Mouse (Mus musculus) heart, adult 9 months (tissue): Measurements from ENCODE around the gene Helz2.
"Not testable (repeated sequence)": the region's sequence is repeated elsewhere in the genome, so short reads cannot be mapped to it uniquely, and the experiment has no call there.

Experiments used
- DNase-seq, 2 experiments: peaks; one replicate each; pipeline ENCODE4 v3.0.0; 2022; ENCODE audit warnings: low spot score in 2 of 2

Helz2 gene

DNA sequence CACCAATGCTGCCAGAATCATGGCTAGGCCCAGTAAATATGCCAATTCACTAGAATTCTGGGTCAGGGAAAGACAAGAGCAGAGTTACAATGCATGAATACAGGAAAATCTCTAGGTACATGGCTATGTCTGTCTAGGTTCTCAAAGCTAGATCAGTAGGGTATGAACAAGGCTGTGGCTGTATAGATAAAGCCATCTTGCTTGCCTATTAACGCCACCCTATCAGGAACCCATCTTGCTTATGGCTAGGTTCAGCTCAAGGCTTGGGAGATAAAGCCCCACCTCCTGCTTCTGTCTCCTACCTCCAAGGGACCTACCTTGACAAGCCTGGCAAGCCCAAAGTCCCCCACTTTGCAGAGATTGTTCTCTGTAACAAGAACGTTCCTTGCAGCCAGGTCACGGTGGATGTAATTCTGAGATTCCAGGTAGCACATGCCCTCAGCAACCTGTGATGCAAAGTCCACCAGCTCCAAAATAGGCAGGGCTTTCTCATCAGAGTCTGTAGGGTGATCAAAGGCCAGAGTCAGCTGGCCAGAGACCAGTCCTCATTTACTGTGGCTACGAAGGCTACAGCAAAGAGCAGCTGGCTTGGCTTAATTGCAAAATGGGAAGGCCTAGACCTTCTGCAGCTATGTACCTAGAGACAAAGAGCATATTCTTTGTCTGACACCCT lies 45.1 kb downstream of the Helz2 start:
- no peak for DNase-seq

- no peak for DNase-seq
Measured at GRCm38 (mm10) chr2:181193044-181193443, 48.8 kb downstream of the Helz2 start.

DNA sequence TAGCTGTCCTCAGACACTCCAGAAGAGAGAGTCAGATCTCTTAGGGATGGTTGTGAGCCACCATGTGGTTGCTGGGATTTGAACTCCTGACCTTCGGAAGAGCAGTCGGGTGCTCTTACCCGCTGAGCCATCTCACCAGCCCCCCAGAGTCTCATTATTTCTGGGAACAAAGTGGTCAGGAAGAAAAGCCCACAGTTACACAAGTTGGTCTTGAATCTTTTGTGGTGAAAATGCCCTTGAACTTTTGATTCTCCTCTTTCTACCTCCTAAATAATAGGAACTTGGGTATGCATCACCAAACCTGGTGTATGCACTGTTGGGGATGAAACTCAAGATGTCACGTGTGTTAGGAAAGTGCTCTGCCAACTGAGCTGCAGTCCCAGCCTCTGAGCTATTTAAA lies 49.9 kb downstream of the Helz2 start:
- DNase-seq = no peak

- DNase-seq = not testable (repeated sequence)
Measured at GRCm38 (mm10) chr2:181191385-181191784, 50.4 kb downstream of the Helz2 start.

DNA sequence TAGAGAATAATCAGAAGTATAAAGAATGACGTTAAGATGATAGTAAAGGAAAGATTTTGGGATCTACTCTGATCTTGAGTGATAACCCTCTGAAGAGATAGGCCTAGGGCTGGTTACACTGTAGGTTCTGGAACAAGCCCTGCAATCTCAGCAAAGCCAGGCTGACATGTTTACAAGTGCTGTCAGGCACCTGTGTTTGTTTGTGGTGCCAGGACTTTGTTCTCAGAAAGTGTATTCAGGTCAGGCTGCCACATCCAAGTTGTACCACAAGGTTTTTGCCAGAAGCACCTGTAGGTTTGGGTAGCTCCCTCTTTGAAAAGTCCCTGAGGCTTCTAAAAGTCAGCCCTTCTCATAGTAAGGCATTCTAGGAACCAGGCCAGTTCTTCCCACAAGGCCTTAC lies 52.5 kb downstream of the Helz2 start:
- DNase-seq = no peak

- peak; percentile 26 to 55 for DNase-seq
Measured at GRCm38 (mm10) chr2:181188681-181189080, 53.1 kb downstream of the Helz2 start.

DNA sequence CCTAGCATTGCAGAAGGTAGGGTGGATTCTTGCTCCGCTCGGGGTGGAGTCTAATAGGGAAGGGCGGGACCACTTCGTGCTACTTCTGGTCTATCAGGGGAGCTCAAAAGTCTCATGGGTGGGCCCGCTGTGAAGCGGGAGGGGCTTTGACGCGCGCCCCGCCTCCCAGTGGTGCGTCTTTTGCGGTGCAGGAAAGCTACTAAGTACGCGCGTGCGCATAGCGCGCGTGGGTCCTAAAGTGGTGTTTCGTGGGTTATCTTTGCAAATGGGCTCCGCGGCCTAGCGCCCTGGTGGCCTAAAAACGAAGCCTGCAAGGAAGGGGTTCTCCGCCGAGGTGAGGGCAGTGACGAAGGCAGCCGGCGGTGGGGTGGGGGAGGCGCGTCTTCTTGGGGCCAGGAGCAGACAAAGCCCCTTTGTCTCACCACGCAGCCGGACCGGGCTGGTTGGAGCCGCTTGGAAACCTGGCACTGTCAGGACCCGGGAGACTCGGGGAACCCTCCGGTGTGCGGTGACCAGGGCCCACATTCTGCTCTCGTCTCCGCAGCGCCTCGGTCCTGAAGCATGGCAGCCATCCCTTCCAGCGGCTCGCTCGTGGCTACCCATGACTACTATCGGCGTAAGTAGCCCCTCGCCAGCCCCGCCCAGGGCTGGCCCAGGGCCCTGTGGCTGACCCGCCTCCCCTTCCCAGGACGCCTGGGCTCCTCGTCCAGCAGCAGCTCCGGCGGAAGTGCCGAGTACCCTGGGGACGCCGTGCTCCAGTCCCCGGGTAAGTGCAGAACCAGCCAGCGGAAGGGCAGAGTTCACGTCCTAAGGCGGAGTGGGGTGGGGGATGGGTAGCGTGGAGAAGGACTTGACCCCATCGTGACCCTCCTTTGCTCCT lies 54.5 kb downstream of the Helz2 start, which contains the start of gene Ppdpf:
Gene Ppdpf (plus strand): TSS at position 127 of the 880 bp plus-strand sequence.
- peak; percentile 95 to 97 for DNase-seq

DNA sequence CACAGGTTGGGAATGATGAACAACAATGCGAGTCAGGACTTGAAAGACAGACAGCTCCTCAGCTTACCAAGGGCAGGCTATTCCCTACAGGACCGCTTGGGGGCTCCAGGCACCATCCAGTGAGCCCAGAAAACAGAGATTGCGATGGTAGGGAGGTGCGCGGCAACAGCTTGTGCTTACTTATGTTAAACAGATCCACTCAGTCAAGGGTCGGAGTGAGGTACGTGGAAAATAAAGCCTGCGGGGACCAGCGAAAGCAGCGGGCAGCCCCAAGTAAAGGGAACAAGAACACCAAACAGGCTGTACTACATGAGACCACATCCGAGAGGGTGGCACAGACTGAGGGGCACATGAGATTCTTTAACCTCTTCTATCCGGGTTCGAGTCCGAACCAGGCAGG lies 55.2 kb downstream of the Helz2 start:
- peak; percentile 79 to 88 for DNase-seq

DNA sequence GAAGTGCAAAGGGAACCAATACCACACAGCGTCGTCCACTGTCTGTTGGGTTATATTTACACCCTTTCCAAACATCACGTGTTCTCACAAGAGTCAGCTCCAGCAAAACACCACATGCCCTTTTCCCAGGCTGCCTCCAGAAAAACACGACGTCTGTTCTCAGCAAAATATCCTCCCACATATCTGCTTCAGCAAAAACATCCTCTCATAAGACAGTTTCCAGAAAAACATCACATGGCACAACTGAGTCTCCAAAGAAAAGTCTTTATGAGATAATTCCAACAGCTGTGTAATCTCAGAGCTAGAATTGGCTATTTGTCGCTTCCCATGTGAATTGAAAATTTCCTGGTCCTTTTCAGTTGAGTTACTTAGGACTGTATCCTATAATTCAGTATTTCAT lies 60.9 kb downstream of the Helz2 start:
- DNase-seq = peak; percentile 53 to 56

DNA sequence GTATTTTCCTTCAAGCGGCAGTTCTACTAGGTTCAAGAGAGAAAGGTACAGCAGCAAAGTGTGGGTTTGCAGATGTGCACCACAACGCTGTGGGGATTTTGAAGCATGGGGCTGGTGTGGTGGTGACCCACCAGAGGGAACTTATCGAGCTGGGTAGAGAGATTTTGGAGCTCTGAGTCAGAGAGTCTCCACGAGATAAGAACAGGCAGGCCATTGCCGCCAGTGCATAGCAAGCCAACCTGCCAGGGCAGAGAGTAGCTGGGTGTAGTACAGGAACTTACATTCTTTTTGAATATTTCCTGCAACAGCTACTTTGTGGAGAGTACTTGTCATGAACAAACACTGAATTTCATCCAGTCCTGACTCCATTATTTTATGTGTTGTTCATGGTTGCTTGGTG lies 63.4 kb downstream of the Helz2 start:
- DNase-seq = no peak

- DNase-seq = no peak
Measured at GRCm38 (mm10) chr2:181178015-181178414, 63.8 kb downstream of the Helz2 start.
